Mouse (Mus musculus) forebrain, embryonic 15.5 days (tissue): Measurements from ENCODE around the gene Khdc4. TPM values are rescaled to one million over a fixed set of nuclear protein-coding genes. Genes with fewer than 3 reads are reported as not detected.

Experiments
- ATAC-seq: fragments of 200-750 bp; cut with Nextera tagmentation; replicated peaks from 2 replicates; pipeline ENCODE4 v1.8.0; 2017; ENCODE audit warnings: mild to moderate bottlenecking, moderate TSS enrichment, moderate library complexity
- H3K27ac ChIP-seq: fragments of 300-500 bp; sonication (generic); replicated peaks from 2 replicates; pipeline ENCODE4 v1.5.1; 2015; ENCODE audit warnings: mild to moderate bottlenecking, inconsistent platforms
- H3K27me3 ChIP-seq: fragments of 300-500 bp; sonication (generic); 2 replicates; pipeline ENCODE4 v1.6.1; 2015; ENCODE audit warnings: inconsistent platforms
- H3K36me3 ChIP-seq: fragments of 300-500 bp; sonication (generic); 2 replicates; pipeline ENCODE4 v1.6.1; 2015; ENCODE audit warnings: mild to moderate bottlenecking, inconsistent platforms
- H3K4me1 ChIP-seq: fragments of 300-500 bp; sonication (generic); 2 replicates; pipeline ENCODE4 v1.6.1; 2015; ENCODE audit warnings: inconsistent platforms
- H3K4me2 ChIP-seq: fragments of 300-500 bp; sonication (generic); replicated peaks from 2 replicates; pipeline ENCODE4 v1.6.1; 2015; ENCODE audit warnings: mild to moderate bottlenecking, inconsistent platforms
- H3K4me3 ChIP-seq: fragments of 300-500 bp; sonication (generic); 2 replicates; pipeline ENCODE4 v1.5.1; 2015; ENCODE audit warnings: mild to moderate bottlenecking, inconsistent platforms
- H3K9ac ChIP-seq: fragments of 300-500 bp; sonication (generic); replicated peaks from 2 replicates; pipeline ENCODE4 v1.6.1; 2015; ENCODE audit warnings: mild to moderate bottlenecking, inconsistent platforms
- H3K9me3 ChIP-seq: fragments of 300-500 bp; sonication (generic); 2 replicates; pipeline ENCODE4 v1.6.1; 2016; ENCODE audit warnings: inconsistent platforms
- WGBS: fragments of 180-500 bp; shearing (Covaris S2); methylation state at CpG from one replicate; pipeline ENCODE4 v1.1.7; 2015; ENCODE audit warnings: mixed read lengths; 5-methylcytosine and 5-hydroxymethylcytosine counted together
- polyA plus RNA-seq: library from polyadenylated mRNA; unstranded; fragments of >200 nt; fragmentation: Nextera tagmentation; extraction: Ambion mirVana; gene quantifications from 2 replicates; pipeline ENCODE4 v1.2.1, GENCODE M21; 2015

The Khdc4 gene
- polyA plus RNA-seq, 1 experiment from 2014 or later: 104 TPM

- H3K36me3 ChIP-seq: peaks cover 42% of the 10 kb centered on the region
- no peaks in the 10 kb centered on the region for H3K9me3 ChIP-seq
- WGBS: 87% methylated on average over 10 of the region's 10 CpGs
- no peaks in the 10 kb centered on the region for H3K4me1 ChIP-seq
- H3K27me3 ChIP-seq: no peaks in the 10 kb centered on the region
- no peak overlapping the region for H3K4me2 ChIP-seq
- H3K9ac ChIP-seq: no peak overlapping the region
- ATAC-seq: no peak; the same call in 1 of the 2 replicates
- no peak overlapping the region for H3K4me3 ChIP-seq
- peak overlapping the region; percentile 65; the same call in 1 of the 2 replicates for H3K27ac ChIP-seq
Observed at GRCm38 (mm10) chr3:88649186-88649585, 36.4 kb upstream of the Khdc4 start.

GRCm38 (mm10) chr3:88649967-88650366, 35.6 kb upstream of the Khdc4 start:
- Histone ChIP-seq H3K27me3 (no peaks in the 10 kb centered on the region), H3K9ac (no peak overlapping the region), H3K4me2 (no peak overlapping the region), H3K27ac (no peak overlapping the region), H3K4me1 (no peaks in the 10 kb centered on the region), H3K36me3 (peaks cover 34% of the 10 kb centered on the region), H3K4me3 (no peak overlapping the region), H3K9me3 (no peaks in the 10 kb centered on the region)
- no peak for ATAC-seq
- WGBS: 97% methylated on average over 13 of the region's 13 CpGs

GRCm38 (mm10) chr3:88650713-88651504, 34.7 kb upstream of the Khdc4 start:
- Histone ChIP-seq H3K27me3 (no peaks in the 10 kb centered on the region), H3K9ac (no peak overlapping the region), H3K36me3 (peaks cover 26% of the 10 kb centered on the region), H3K9me3 (no peaks in the 10 kb centered on the region), H3K4me2 (no peak overlapping the region), H3K4me3 (no peak overlapping the region), H3K4me1 (no peaks in the 10 kb centered on the region), H3K27ac (no peak overlapping the region)
- 77% methylated on average over 13 of the region's 13 CpGs for WGBS
- ATAC-seq: no peak

- no peaks in the 10 kb centered on the region for H3K4me1 ChIP-seq
- no peaks in the 10 kb centered on the region for H3K9me3 ChIP-seq
- H3K27me3 ChIP-seq: no peaks in the 10 kb centered on the region
- H3K4me3 ChIP-seq: no peak overlapping the region
- ATAC-seq: no peak
- H3K27ac ChIP-seq: no peak overlapping the region
- no peak overlapping the region for H3K4me2 ChIP-seq
- peaks cover 15% of the 10 kb centered on the region for H3K36me3 ChIP-seq
- no peak overlapping the region for H3K9ac ChIP-seq
- WGBS: 85% methylated on average over 18 of the region's 18 CpGs
Observed at GRCm38 (mm10) chr3:88651669-88652618, 33.7 kb upstream of the Khdc4 start.

- Histone ChIP-seq H3K4me3 (no peak within 1 kb of the TSS), H3K9me3 (no peaks in the 10 kb centered on the region), H3K36me3 (peaks cover 5% of the 10 kb centered on the region), H3K9ac (no peak within 1 kb of the TSS), H3K27ac (no peak within 1 kb of the TSS), H3K4me2 (no peak within 1 kb of the TSS), H3K27me3 (no peaks in the 10 kb centered on the region), H3K4me1 (no peaks in the 10 kb centered on the region)
- 91% methylated on average over 17 of the region's 17 CpGs for WGBS
- no peak for ATAC-seq
Observed at GRCm38 (mm10) chr3:88652846-88653515, 32.6 kb upstream of the Khdc4 start, which contains the start of gene Rxfp4. Gene Rxfp4, minus strand, starts transcription at chr3:88653142.

GRCm38 (mm10) chr3:88653516-88654370, 31.9 kb upstream of the Khdc4 start:
- Histone ChIP-seq H3K36me3 (no peaks in the 10 kb centered on the region), H3K9me3 (no peaks in the 10 kb centered on the region), H3K4me3 (no peak overlapping the region), H3K27ac (no peak overlapping the region), H3K4me2 (no peak overlapping the region), H3K4me1 (no peaks in the 10 kb centered on the region), H3K9ac (no peak overlapping the region), H3K27me3 (no peaks in the 10 kb centered on the region)
- no peak for ATAC-seq
- 87% methylated on average over 6 of the region's 6 CpGs for WGBS

GRCm38 (mm10) chr3:88654621-88655020, 31.0 kb upstream of the Khdc4 start:
- Histone ChIP-seq H3K27me3 (no peaks in the 10 kb centered on the region), H3K4me1 (no peaks in the 10 kb centered on the region), H3K4me2 (no peak overlapping the region), H3K9me3 (no peaks in the 10 kb centered on the region), H3K27ac (no peak overlapping the region), H3K4me3 (no peak overlapping the region), H3K9ac (no peak overlapping the region), H3K36me3 (no peaks in the 10 kb centered on the region)
- whole genome bisulfite sequencing: 91% methylated on average over 4 of the region's 4 CpGs
- ATAC-seq: no peak

- no peaks in the 10 kb centered on the region for H3K9me3 ChIP-seq
- no peak overlapping the region for H3K4me3 ChIP-seq
- ATAC-seq: no peak
- H3K4me2 ChIP-seq: no peak overlapping the region
- H3K27me3 ChIP-seq: no peaks in the 10 kb centered on the region
- 81% methylated on average over 8 of the region's 8 CpGs for WGBS
- H3K36me3 ChIP-seq: no peaks in the 10 kb centered on the region
- no peaks in the 10 kb centered on the region for H3K4me1 ChIP-seq
- H3K9ac ChIP-seq: no peak overlapping the region
- H3K27ac ChIP-seq: no peak overlapping the region
Observed at GRCm38 (mm10) chr3:88655619-88656018, 30.0 kb upstream of the Khdc4 start.

GRCm38 (mm10) chr3:88658441-88659127, 27.0 kb upstream of the Khdc4 start:
- no peak overlapping the region for H3K27ac ChIP-seq
- ATAC-seq: no peak
- no peaks in the 10 kb centered on the region for H3K27me3 ChIP-seq
- WGBS: 78% methylated on average over 5 of the region's 5 CpGs
- H3K9me3 ChIP-seq: no peaks in the 10 kb centered on the region
- H3K4me2 ChIP-seq: no peak overlapping the region
- H3K4me1 ChIP-seq: no peaks in the 10 kb centered on the region
- H3K4me3 ChIP-seq: no peak overlapping the region
- no peak overlapping the region for H3K9ac ChIP-seq
- no peaks in the 10 kb centered on the region for H3K36me3 ChIP-seq

- no peak for ATAC-seq
- no peaks in the 10 kb centered on the region for H3K4me1 ChIP-seq
- no peak overlapping the region for H3K9ac ChIP-seq
- no peaks in the 10 kb centered on the region for H3K27me3 ChIP-seq
- no peak overlapping the region for H3K27ac ChIP-seq
- no peaks in the 10 kb centered on the region for H3K9me3 ChIP-seq
- no peak overlapping the region for H3K4me2 ChIP-seq
- no peak overlapping the region for H3K4me3 ChIP-seq
- WGBS: 56% methylated on average over 6 of the region's 6 CpGs
- no peaks in the 10 kb centered on the region for H3K36me3 ChIP-seq
Observed at GRCm38 (mm10) chr3:88659798-88660197, 25.8 kb upstream of the Khdc4 start.

- Histone ChIP-seq H3K9ac (no peak overlapping the region), H3K4me3 (no peak overlapping the region), H3K4me2 (no peak overlapping the region), H3K4me1 (no peaks in the 10 kb centered on the region), H3K27me3 (no peaks in the 10 kb centered on the region), H3K36me3 (no peaks in the 10 kb centered on the region), H3K9me3 (no peaks in the 10 kb centered on the region), H3K27ac (no peak overlapping the region)
- ATAC-seq: no peak
- WGBS: 90% methylated on average over 4 of the region's 4 CpGs
Observed at GRCm38 (mm10) chr3:88664095-88664494, 21.5 kb upstream of the Khdc4 start.
